In the genomic region with DNA sequence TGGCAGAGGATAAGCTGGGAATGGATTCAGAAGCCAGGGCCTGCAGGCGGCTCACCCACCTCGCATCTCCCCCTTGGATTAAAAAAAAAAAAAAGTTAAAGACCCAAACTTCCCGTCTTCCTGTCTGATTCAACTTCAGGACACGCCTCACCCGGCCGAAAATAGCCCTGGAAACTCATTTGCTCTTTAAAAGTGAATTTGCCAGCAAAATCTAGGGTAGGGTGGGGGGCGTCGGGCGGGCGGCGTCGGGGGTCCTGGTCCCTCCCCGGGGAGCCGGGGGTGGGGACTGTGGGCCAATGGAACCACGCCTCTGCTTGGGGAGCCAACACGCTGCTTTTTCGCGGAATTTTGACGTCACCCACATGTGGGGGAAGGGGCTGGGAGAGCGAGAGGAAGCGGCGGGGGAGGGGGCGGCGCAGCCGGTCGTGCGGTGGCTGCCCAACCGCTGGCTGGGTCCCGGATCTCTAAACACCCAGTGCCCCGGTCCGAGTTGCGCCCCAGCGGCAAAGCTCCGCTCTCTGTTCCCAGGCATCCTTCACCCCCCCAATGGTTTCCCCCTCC, we compare ENCODE assay signal across 8 mouse cellular contexts. TPM values are rescaled to one million over a fixed set of nuclear protein-coding genes. Genes with fewer than 3 reads are reported as not detected.
DNase-seq lines count a peak whose midpoint lies in the region; ATAC-seq and TF ChIP-seq lines count a peak whose summit lies in the region.

No protein-coding gene starts in this region.

- no peaks in the 10 kb centered on the region for H3K36me3 ChIP-seq in heart, embryonic 14.5 days (ENCODE audit: control insufficient read depth, insufficient read depth, low read length)
- H3K36me3 ChIP-seq in kidney, postnatal 0 days (ENCODE audit: insufficient read depth, low read length) = no peaks in the 10 kb centered on the region
- no peaks in the 10 kb centered on the region for H3K36me3 ChIP-seq in stomach, embryonic 16.5 days (ENCODE audit: control insufficient read depth, insufficient read depth, low read length)

- no peak for TF ChIP-seq CTCF in kidney, postnatal 0 days (IDR thresholded peaks at IDR 0.05; ENCODE audit: low read depth)

- peak overlapping the region; percentile 69 for H3K9ac ChIP-seq in heart, embryonic 14.5 days (ENCODE audit: low read length)
- H3K9ac ChIP-seq in kidney, postnatal 0 days (ENCODE audit: low read depth, low read length) = peak overlapping the region; percentile 59
- peak overlapping the region; percentile 78 for H3K9ac ChIP-seq in stomach, embryonic 16.5 days (ENCODE audit: low read length)

- WGBS in heart, embryonic 14.5 days = 2% methylated on average over 30 of the region's 34 CpGs
- under 1% methylated on average over 34 of the region's 34 CpGs for WGBS in kidney, postnatal 0 days
- WGBS in stomach, embryonic 16.5 days = under 1% methylated on average over 33 of the region's 34 CpGs

- H3K9me3 ChIP-seq in heart, embryonic 14.5 days (ENCODE audit: control insufficient read depth, low read length) = no peaks in the 10 kb centered on the region
- H3K9me3 ChIP-seq in kidney, postnatal 0 days (replicated peaks; ENCODE audit: low read length) = no peaks in the 10 kb centered on the region
- H3K9me3 ChIP-seq in stomach, embryonic 16.5 days (replicated peaks; ENCODE audit: control insufficient read depth, low read length) = no peaks in the 10 kb centered on the region

- peaks cover 16 to 30% of the 10 kb centered on the region in 2 experiments for H3K4me1 ChIP-seq in heart, embryonic 14.5 days (ENCODE audit: control insufficient read depth in 2 of 2, insufficient read depth in 2 of 2, low read length in 2 of 2)
- peaks cover 18% of the 10 kb centered on the region for H3K4me1 ChIP-seq in kidney, postnatal 0 days (replicated peaks; ENCODE audit: insufficient read depth, low read length)
- peaks cover 23% of the 10 kb centered on the region for H3K4me1 ChIP-seq in stomach, embryonic 16.5 days (ENCODE audit: control insufficient read depth, insufficient read depth, low read length)

- H3K27ac ChIP-seq in heart, embryonic 14.5 days (replicated peaks in 1 of 2; ENCODE audit: control insufficient read depth in 1 of 2, insufficient read depth in 1 of 2, low read depth in 2 of 2, low read length in 2 of 2) = peak overlapping the region; percentile 79 to 86
- peak overlapping the region; percentile 90 for H3K27ac ChIP-seq in kidney, postnatal 0 days
- peak overlapping the region; percentile 97 for H3K27ac ChIP-seq in stomach, embryonic 16.5 days (ENCODE audit: low read length)

- peak overlapping the region; percentile 87 for H3K4me2 ChIP-seq in heart, embryonic 14.5 days (ENCODE audit: low read length)
- peak overlapping the region; percentile 91 for H3K4me2 ChIP-seq in kidney, postnatal 0 days (ENCODE audit: low read length)
- peak overlapping the region; percentile 96 for H3K4me2 ChIP-seq in stomach, embryonic 16.5 days (ENCODE audit: low read depth, low read length)

- H3K4me3 ChIP-seq in heart, embryonic 14.5 days (ENCODE audit: control insufficient read depth in 1 of 2, insufficient read depth in 1 of 2, low read depth in 1 of 2, low read length in 2 of 2) = peak overlapping the region; percentile 54 to 69
- H3K4me3 ChIP-seq in kidney, postnatal 0 days (replicated peaks; ENCODE audit: low read depth, low read length) = peak overlapping the region; percentile 80
- peak overlapping the region; percentile 82 for H3K4me3 ChIP-seq in stomach, embryonic 16.5 days (replicated peaks; ENCODE audit: low read length)

- peak; percentile 49; the same call in 1 of the 2 replicates for ATAC-seq in heart, embryonic 14.5 days (ENCODE audit: insufficient number of reproducible peaks, insufficient read depth, low FRiP score, low read depth)
- 0 out of 2 replicates have a peak, but pooled peaks have one; percentile 22 for ATAC-seq in kidney, postnatal 0 days (replicated peaks; ENCODE audit: low FRiP score, low read depth)
- peak; percentile 38 for ATAC-seq in stomach, embryonic 16.5 days (ENCODE audit: insufficient read depth, low FRiP score)

- H3K27me3 ChIP-seq in heart, embryonic 14.5 days (ENCODE audit: control insufficient read depth, insufficient read depth, low read length) = no peaks in the 10 kb centered on the region; the same call in 1 of the 2 replicates
- H3K27me3 ChIP-seq in kidney, postnatal 0 days (ENCODE audit: insufficient read depth, low read length) = no peaks in the 10 kb centered on the region
- 0 out of 2 replicates have a peak, but pooled peaks cover 3% of the 10 kb centered on the region for H3K27me3 ChIP-seq in stomach, embryonic 16.5 days (ENCODE audit: control insufficient read depth, insufficient read depth, low read length)

- DNase-seq in gastrocnemius, postnatal 10 days = peak; percentile 55
- no peak for DNase-seq in gastrocnemius, adult 18-20 months (ENCODE audit: low spot score)
- peak; percentile 93 for DNase-seq in embryo, embryonic 10.5 days (ENCODE audit: low spot score)
- peak; percentile 93 for DNase-seq in kidney, postnatal 0 days (ENCODE audit: low spot score)
- peak; percentile 89 to 92 for DNase-seq in lung, postnatal 4 days
- DNase-seq in left cerebral cortex, adult 8-10 months (ENCODE audit: low spot score in 2 of 2) = no peak

RNA-seq across cellular contexts. Expression of gene Ccnd2, which starts 2.8 kb away (rescaled TPM):
- 10 to 100 TPM; 33.2 to 52.1 TPM for total RNA-seq in gastrocnemius, postnatal 10 days (2021)
- total RNA-seq in gastrocnemius, adult 18-20 months (2021) = 10 to 100 TPM in 1 of 2 experiments, 1 to 10 TPM in 1; 7.2 to 12.8 TPM
- 532 and 571 TPM in 2 replicates for polyA plus RNA-seq in heart, embryonic 14.5 days (2014; fragmentation: Nextera tagmentation; extraction: Ambion mirVana)
- polyA plus RNA-seq in kidney, postnatal 0 days (2015; fragmentation: Nextera tagmentation; extraction: Ambion mirVana) = 364 and 419 TPM in 2 replicates
- polyA plus RNA-seq in stomach, embryonic 16.5 days (2015; fragmentation: Nextera tagmentation; extraction: Ambion mirVana) = 932 and 1,032 TPM in 2 replicates
- 10 to 100 TPM; 63.0 to 86.8 (median 73.0) TPM for total RNA-seq in left cerebral cortex, adult 8-10 months (2022)

RNA-seq across cellular contexts. Expression of gene Tigar, which starts 45.4 kb away (rescaled TPM):
- 1 to 10 TPM; 8.3 to 8.9 TPM for total RNA-seq in gastrocnemius, postnatal 10 days (2021)
- total RNA-seq in gastrocnemius, adult 18-20 months (2021) = 100 to 1,000 TPM in 1 of 2 experiments, 10 to 100 TPM in 1; 99.5 to 105 TPM
- polyA plus RNA-seq in heart, embryonic 14.5 days (2014; fragmentation: Nextera tagmentation; extraction: Ambion mirVana) = 6.8 and 7.4 TPM in 2 replicates
- 2.6 and 2.8 TPM in 2 replicates for polyA plus RNA-seq in kidney, postnatal 0 days (2015; fragmentation: Nextera tagmentation; extraction: Ambion mirVana)
- 4.6 and 5.0 TPM in 2 replicates for polyA plus RNA-seq in stomach, embryonic 16.5 days (2015; fragmentation: Nextera tagmentation; extraction: Ambion mirVana)
- total RNA-seq in left cerebral cortex, adult 8-10 months (2022) = 10 to 100 TPM; 23.1 to 25.8 (median 24.3) TPM

Comparison
In these comparisons a context has a peak if more than half of its experiments do, and no peak if none do; other contexts are left out.
1. DNase-seq: peak in gastrocnemius, postnatal 10 days (single experiment), embryo, embryonic 10.5 days (single experiment), kidney, postnatal 0 days (single experiment) and lung, postnatal 4 days (2 of 2); none in gastrocnemius, adult 18-20 months (single experiment) and left cerebral cortex, adult 8-10 months (0 of 2).
2. Peak in every context shown above with its lines, with median percentiles within 50 percentile points of each other: ATAC-seq, H3K27ac ChIP-seq, H3K4me2 ChIP-seq, H3K4me3 ChIP-seq and H3K9ac ChIP-seq.